Mouse (Mus musculus) myocyte (in vitro differentiated cells): Measurements from ENCODE around the gene Socs1. TPM values are rescaled to one million over a fixed set of nuclear protein-coding genes. Genes with fewer than 3 reads are reported as not detected.

Experiments used
- H3K27me3 ChIP-seq: one replicate; pipeline ENCODE4 v1.6.1; 2011; ENCODE audit not compliant: control insufficient read depth, insufficient read depth, insufficient read length
- H3K36me3 ChIP-seq: one replicate; pipeline ENCODE4 v1.6.1; 2011; ENCODE audit not compliant: control insufficient read depth, insufficient read depth
- H3K4me2 ChIP-seq: one replicate; pipeline ENCODE4 v1.6.1; 2011; ENCODE audit warnings: low read depth, control low read depth
- H3K4me3 ChIP-seq: one replicate; pipeline ENCODE4 v1.5.1; 2011; ENCODE audit warnings: mild to moderate bottlenecking, control low read depth, moderate library complexity
- H3K79me2 ChIP-seq: one replicate; pipeline ENCODE4 v1.6.1; 2011; ENCODE audit not compliant: control insufficient read depth, insufficient read depth
- H3ac ChIP-seq: one replicate; pipeline ENCODE4 v1.6.1; 2011; ENCODE audit not compliant: control insufficient read depth, insufficient read length
- CEBPB ChIP-seq: IDR thresholded peaks from 2 replicates; pipeline ENCODE4 v1.6.1; 2011; ENCODE audit warnings: mild to moderate bottlenecking, moderate library complexity; ENCODE audit not compliant: poor library complexity, insufficient read depth, severe bottlenecking
- E2F4 ChIP-seq: IDR thresholded peaks from one replicate; pipeline ENCODE4 v1.6.1; 2011; ENCODE audit warnings: mild to moderate bottlenecking, control low read depth, moderate library complexity; ENCODE audit not compliant: insufficient read depth
- MAX ChIP-seq: IDR thresholded peaks from one replicate; pipeline ENCODE4 v1.6.1; 2011; ENCODE audit warnings: low read depth, mild to moderate bottlenecking, control low read depth
- MYOD1 ChIP-seq, 3 experiments: IDR thresholded peaks; one replicate each; pipeline ENCODE4 v1.6.1; 2011; ENCODE audit warnings: control low read depth in 2 of 3, low read depth in 2 of 3, mild to moderate bottlenecking in 2 of 3, moderate library complexity in 1 of 3; ENCODE audit not compliant: insufficient read length in 2 of 3, control insufficient read depth in 1 of 3
- MYOG ChIP-seq, 3 experiments: IDR thresholded peaks; one replicate each; pipeline ENCODE4 v1.6.1; 2011; ENCODE audit warnings: control low read depth in 2 of 3, low read depth in 2 of 3, mild to moderate bottlenecking in 2 of 3; ENCODE audit not compliant: insufficient read length in 2 of 3, control insufficient read depth in 1 of 3, insufficient read depth in 1 of 3
- POLR2A ChIP-seq: IDR thresholded peaks from one replicate; pipeline ENCODE4 v1.6.1; 2011; ENCODE audit warnings: low read depth, mild to moderate bottlenecking, control low read depth, moderate library complexity; ENCODE audit not compliant: insufficient read length
- POLR2AphosphoS2 ChIP-seq: IDR thresholded peaks from one replicate; pipeline ENCODE4 v1.6.1; 2011; ENCODE audit warnings: low read depth, control low read depth; ENCODE audit not compliant: insufficient read length
- REST ChIP-seq: IDR thresholded peaks from one replicate; pipeline ENCODE4 v1.6.1; 2011; ENCODE audit warnings: mild to moderate bottlenecking, control low read depth, moderate library complexity; ENCODE audit not compliant: insufficient read depth, insufficient read length
- SRF ChIP-seq: IDR thresholded peaks from one replicate; pipeline ENCODE4 v1.6.1; 2011; ENCODE audit warnings: low read depth; ENCODE audit not compliant: control insufficient read depth, insufficient read length
- TCF12 ChIP-seq: IDR thresholded peaks from one replicate; pipeline ENCODE4 v1.6.1; 2011; ENCODE audit warnings: mild to moderate bottlenecking, control low read depth; ENCODE audit not compliant: poor library complexity, insufficient read depth, severe bottlenecking
- TCF3 ChIP-seq: IDR thresholded peaks from one replicate; pipeline ENCODE4 v1.6.1; 2011; ENCODE audit warnings: low read depth, control low read depth; ENCODE audit not compliant: insufficient read length
- USF1 ChIP-seq: IDR thresholded peaks from one replicate; pipeline ENCODE4 v1.6.1; 2011; ENCODE audit warnings: low read depth, mild to moderate bottlenecking, control low read depth, moderate library complexity
- polyA plus RNA-seq: library from polyadenylated mRNA; unstranded; fragments of >200 nt; fragmentation: generic; extraction: Trizol; gene quantifications from one replicate; pipeline ENCODE4 v1.2.1, GENCODE M21; 2012; ENCODE audit warnings: missing spikeins

Socs1 gene
- polyA plus RNA-seq, 1 experiment, result 1.7 TPM

DNA sequence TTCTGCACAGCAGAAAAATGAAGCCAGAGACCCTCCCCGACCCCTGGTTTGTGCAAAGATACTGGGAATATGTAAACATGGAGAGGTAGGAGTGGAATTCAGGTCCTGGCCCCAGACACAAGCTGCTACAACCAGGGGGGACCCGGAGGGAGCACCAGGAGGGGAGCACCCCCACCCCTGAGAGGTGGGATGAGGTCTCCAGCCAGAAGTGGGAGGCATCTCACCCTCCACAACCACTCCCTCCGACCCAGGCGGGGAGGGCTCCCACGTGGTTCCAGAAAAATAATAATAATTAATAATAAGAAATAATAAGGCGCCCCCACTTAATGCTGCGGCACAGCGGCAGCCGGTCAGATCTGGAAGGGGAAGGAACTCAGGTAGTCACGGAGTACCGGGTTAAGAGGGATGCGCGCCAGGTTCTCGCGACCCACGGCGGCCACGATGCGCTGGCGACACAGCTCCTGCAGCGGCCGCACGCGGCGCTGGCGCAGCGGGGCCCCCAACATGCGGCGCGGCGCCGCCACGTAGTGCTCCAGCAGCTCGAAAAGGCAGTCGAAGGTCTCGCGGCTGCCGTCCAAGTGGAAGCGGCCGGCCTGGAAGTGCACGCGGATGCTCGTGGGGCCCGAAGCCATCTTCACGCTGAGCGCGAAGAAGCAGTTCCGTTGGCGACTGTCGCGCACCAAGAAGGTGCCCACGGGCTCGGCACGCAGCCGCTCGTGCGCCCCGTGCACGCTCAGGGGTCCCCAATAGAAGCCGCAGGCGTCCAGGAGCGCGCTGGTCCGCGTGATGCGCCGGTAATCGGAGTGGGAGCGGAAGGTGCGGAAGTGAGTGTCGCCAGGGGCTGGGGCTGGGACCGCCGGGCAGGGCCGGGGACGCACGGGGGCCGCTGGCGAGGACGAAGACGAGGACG is 1.2 kb downstream of the Socs1 start:
- Histone ChIP-seq H3K79me2 (peaks cover 5% of the 10 kb centered on the region), H3K4me3 (peak overlapping the region; percentile 64), H3K27me3 (no peaks in the 10 kb centered on the region), H3K4me2 (peak overlapping the region; percentile 79), H3ac (peak overlapping the region; percentile 57), H3K36me3 (no peaks in the 10 kb centered on the region)
- TF ChIP-seq USF1 (no peak), POLR2AphosphoS2 (no peak), POLR2A (no peak), REST (no peak), MAX (no peak), TCF12 (no peak), CEBPB (no peak), MYOD1 (IDR thresholded peaks at IDR 0.05; ENCODE audit: control insufficient read depth in 1 of 3, insufficient read length in 2 of 3, low read depth in 2 of 3) (no peak), TCF3 (no peak), E2F4 (no peak), SRF (no peak), MYOG (IDR thresholded peaks at IDR 0.05; ENCODE audit: control insufficient read depth in 1 of 3, insufficient read depth in 1 of 3, insufficient read length in 2 of 3, low read depth in 2 of 3) (no peak)

GRCm38 (mm10) chr16:10783451-10783850 is 1.9 kb downstream of the Socs1 start:
- H3K36me3 ChIP-seq, result no peaks in the 10 kb centered on the region
- H3ac ChIP-seq, result no peak overlapping the region
- H3K27me3 ChIP-seq, result no peaks in the 10 kb centered on the region
- peak overlapping the region; percentile 79 for H3K4me2 ChIP-seq
- TF ChIP-seq MYOD1 (IDR thresholded peaks at IDR 0.05; ENCODE audit: control insufficient read depth in 1 of 3, insufficient read length in 2 of 3, low read depth in 2 of 3), result no peak
- no peak for TF ChIP-seq TCF3
- TF ChIP-seq MYOG (IDR thresholded peaks at IDR 0.05; ENCODE audit: control insufficient read depth in 1 of 3, insufficient read depth in 1 of 3, insufficient read length in 2 of 3, low read depth in 2 of 3), result no peak
- TF ChIP-seq USF1, result no peak
- no peak for TF ChIP-seq E2F4
- no peak for TF ChIP-seq REST
- no peak for TF ChIP-seq SRF
- TF ChIP-seq TCF12, result no peak
- TF ChIP-seq MAX, result no peak
- no peak for TF ChIP-seq POLR2AphosphoS2
- TF ChIP-seq POLR2A, result no peak
- no peak for TF ChIP-seq CEBPB
- H3K4me3 ChIP-seq, result peak overlapping the region; percentile 64
- peaks cover 5% of the 10 kb centered on the region for H3K79me2 ChIP-seq

- Histone ChIP-seq H3ac (no peak overlapping the region), H3K4me3 (peak overlapping the region; percentile 64), H3K79me2 (peaks cover 5% of the 10 kb centered on the region), H3K27me3 (no peaks in the 10 kb centered on the region), H3K36me3 (no peaks in the 10 kb centered on the region), H3K4me2 (peak overlapping the region; percentile 79)
- TF ChIP-seq USF1 (no peak), MYOD1 (IDR thresholded peaks at IDR 0.05; ENCODE audit: control insufficient read depth in 1 of 3, insufficient read length in 2 of 3, low read depth in 2 of 3) (no peak), TCF3 (no peak), CEBPB (no peak), TCF12 (no peak), SRF (no peak), MAX (no peak), POLR2AphosphoS2 (no peak), POLR2A (no peak), REST (no peak), MYOG (IDR thresholded peaks at IDR 0.05; ENCODE audit: control insufficient read depth in 1 of 3, insufficient read depth in 1 of 3, insufficient read length in 2 of 3, low read depth in 2 of 3) (no peak), E2F4 (no peak)
These were observed 2.2 kb downstream of the Socs1 start for GRCm38 (mm10) chr16:10783152-10783434.

DNA sequence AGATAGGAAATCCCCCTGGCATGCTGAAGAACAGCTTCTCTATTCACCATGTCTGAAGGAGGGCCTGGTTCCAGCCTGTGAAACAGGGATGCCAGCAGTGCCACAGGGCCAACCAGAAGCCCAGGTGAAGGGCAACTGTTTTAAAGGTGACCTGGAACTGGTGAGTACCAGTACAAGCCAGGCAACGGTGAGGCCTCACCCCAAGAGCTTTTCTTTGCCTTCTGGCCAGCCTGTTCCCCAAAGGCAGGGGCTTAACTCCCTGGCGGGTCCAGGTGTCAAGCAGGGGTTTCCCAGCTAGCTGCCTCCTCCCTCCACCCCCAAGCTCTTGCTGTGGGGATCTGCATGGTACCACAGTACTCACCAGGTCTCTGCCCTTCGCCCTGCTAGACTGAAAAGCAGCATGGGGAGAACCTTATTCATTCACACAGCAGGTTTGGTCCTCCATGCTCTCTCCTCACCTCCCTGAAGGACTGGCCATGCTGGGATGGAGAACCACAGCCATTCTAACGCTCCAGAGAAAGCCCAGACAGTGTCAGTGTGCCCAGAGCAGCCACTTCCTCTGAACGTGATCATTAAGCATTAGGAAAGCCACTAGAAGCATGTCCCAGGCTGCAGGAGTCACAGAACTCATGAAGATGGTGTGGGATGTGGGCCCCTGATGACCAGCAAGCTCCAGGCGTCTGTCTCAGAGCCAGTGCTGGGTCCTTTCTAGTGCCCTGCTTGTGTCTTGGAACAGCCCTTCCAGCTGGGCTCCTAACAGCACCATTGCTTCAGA is 2.8 kb downstream of the Socs1 start:
- TF ChIP-seq POLR2AphosphoS2 (no peak), MYOG (IDR thresholded peaks at IDR 0.05; ENCODE audit: control insufficient read depth in 1 of 3, insufficient read depth in 1 of 3, insufficient read length in 2 of 3, low read depth in 2 of 3) (no peak), MYOD1 (IDR thresholded peaks at IDR 0.05; ENCODE audit: control insufficient read depth in 1 of 3, insufficient read length in 2 of 3, low read depth in 2 of 3) (no peak)
- Histone ChIP-seq H3K79me2 (peaks cover 5% of the 10 kb centered on the region), H3ac (no peak overlapping the region), H3K36me3 (no peaks in the 10 kb centered on the region), H3K27me3 (no peaks in the 10 kb centered on the region), H3K4me3 (peak overlapping the region; percentile 64), H3K4me2 (peak overlapping the region; percentile 79)
